Mouse (Mus musculus): ENCODE measurements around the gene Retreg3.

The Retreg3 gene

DNA sequence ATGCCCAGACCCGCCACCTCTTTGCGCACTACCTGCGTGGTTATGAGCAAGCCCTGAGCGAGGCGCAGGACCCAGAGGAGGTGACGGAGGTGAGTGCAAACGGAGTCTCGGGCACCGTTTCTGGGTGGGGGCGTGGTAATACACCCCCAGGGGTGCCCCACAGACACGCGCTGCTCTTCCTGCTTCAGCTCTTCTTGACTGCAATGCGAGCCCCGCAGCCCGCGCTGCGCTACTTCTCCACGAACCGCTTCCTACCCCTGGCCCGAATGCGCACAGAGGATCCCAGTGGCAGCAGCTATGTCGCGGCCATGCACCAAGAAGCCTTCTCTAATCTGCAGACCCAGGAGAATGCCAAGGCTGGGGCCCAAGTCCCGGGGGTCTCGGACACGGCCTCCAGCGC is 39.9 kb downstream of the Retreg3 start:
- no peak for DNase-seq (ENCODE audit: low spot score)

DNA sequence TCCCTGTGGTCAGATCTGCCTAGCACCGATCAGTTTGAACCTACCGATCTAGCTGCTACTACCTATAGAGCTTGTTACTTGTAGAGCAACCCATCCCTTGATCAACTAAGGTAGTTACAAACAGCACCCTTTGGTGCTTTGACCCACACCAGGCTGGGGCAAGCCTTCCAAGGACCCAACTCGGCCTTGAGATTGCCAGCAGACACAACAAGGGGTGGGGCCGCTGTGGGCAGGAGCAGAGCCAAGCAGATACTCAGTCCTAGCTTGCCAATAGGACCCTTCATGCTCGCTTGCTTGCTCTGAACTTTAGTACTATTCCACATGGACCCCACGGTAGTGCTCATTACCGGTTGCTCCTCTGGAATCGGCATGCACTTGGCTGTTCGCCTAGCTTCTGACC is 41.6 kb downstream of the Retreg3 start, which contains the start of gene Hsd17b1:
Hsd17b1 (plus strand) TSS at position 291 of the 400 bp plus-strand sequence.
- no peak for DNase-seq (ENCODE audit: low spot score)

DNA sequence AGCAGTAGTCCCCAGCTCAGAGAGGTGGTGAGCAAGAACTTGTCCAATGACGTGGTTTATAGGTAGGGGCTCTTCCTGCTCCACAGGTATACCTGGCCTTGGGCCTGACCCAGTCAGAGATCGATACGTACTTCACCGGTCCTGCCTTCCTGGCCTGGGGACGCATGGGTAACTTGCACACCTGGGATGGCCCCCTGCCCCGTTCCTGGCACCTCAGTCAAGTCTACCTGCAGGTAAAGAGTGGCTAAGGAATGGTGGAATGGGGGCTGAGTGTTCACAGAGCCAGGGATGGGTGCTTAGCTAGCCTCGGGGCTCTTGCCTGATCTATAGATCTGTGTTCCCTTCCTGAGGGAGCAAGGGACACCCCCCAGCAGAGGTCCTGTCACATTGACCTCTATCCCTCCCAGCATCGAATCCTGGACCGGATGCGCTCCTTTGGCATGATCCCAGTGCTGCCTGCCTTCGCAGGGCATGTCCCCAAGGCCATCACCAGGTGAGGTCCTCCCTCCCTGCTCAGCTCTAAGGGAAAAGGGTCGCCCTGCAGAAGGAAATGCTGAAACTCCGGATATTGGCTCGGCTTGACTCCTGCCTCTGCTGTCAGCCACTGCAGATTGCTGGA is 47.8 kb downstream of the Retreg3 start:
- no peak for DNase-seq (ENCODE audit: low spot score)

DNA sequence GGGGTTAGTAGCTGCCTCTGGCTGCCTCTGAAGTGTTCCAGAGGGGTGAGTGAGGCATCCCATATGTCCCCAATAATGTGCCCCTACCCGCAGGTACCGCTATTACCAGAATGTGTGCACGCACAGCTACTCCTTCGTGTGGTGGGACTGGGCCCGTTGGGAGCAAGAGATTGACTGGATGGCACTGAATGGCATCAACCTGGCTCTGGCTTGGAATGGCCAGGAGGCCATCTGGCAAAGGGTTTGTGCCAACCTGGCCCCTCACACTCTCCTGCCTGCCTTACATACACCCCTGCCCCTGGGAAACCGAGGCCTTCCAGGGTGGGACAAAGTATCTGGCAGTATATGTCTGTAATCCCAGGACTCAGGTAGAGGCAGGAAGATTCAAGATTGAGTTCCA is 48.7 kb downstream of the Retreg3 start:
- no peak for DNase-seq (ENCODE audit: low spot score)

DNA sequence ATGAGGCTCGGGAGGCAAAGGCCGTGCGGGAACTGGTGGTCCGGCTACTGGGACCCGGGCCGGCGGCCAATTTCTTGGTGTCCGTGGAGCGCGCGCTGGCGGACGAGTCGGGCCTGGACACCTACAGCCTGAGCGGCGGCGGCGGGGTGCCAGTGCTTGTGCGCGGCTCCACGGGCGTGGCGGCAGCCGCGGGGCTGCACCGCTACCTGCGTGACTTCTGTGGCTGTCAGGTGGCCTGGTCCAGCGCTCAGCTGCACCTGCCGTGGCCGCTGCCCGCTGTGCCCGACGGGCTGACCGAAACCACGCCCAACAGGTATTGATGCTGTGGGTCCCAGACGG is 49.5 kb downstream of the Retreg3 start:
- no peak for DNase-seq (ENCODE audit: low spot score)

DNA sequence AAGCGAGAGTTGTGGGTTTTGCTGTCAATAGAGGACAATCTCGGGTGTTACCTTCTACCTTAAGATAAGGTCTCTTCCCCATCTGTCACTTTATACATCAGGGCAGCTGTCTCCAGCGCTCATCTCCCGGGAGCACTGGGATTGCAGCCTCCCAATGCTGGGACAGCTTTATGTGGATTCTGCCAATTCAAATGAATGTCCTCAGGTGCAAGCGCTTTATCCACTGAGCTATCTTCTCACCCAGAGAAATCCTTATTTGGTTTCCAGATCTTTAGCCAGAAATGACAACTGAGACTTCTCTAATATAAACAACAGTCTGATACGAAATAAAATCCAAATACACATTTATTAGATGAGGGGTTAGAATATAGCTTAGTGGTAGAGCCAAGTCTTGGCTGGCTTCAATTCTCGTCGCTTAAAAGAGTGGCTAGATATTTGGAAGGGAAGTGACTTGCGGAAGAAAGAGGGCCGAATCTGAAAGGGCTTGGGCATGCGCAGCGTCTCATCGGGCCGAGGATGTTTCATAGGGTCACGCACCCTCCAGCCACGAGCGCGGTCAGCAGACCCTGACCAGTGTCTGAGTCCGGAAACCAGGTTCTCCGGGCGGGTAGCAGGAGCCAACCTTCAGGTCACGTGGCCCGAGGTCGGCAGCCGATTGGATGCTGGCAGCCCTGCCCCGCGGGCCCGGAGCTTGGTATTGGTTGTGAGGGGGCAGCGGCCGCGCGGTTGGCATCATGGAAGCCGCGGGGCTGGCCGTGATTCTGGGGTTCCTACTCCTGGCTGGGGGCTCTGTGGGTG is 50.1 kb downstream of the Retreg3 start, which contains the start of gene Naglu:
Naglu (plus strand) TSS at position 622 of the 798 bp plus-strand sequence.
- DNase-seq (ENCODE audit: low spot score), result peak; percentile 97

DNA sequence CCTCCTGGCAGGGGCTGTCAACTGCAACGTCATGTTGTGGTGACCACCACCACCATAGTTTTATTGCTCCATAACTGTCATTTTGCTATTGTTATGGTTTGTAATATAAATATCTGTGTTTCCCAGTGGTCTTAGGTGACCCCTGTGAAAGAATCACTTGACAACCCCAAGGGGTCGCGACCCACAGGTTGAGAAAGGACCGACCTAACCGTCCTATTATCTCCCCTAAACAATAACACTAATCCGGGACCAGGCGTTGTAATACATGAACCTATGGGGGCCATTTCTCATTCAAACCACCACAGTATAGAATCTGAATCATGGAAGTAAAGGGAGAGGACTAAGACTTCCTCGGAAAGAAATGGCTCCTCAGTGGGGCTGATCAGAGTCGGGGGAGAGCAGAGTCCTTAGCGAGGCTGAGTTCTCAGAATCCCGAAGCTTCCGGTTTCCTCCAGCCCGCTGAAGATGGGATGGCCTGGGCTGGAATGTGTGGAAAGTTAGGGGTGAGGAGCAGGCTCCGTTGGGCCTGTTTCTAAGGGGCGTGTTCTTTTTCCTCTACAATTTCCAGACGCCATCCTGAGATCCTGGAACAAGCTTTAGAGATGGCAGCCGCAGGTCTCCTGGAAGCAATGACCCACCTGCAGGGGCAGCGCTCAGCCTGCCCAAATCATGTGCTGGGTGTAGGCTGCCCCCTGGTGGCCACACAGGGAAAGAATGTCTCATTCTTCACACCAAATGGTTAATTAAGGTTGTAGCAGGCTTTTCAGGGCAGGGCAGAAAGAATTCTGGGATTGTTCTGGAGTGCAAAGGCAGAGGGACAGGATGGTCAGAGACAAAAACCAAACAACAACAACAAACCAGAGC is 52.9 kb downstream of the Retreg3 start:
- DNase-seq (ENCODE audit: low spot score), result peak; percentile 90

DNA sequence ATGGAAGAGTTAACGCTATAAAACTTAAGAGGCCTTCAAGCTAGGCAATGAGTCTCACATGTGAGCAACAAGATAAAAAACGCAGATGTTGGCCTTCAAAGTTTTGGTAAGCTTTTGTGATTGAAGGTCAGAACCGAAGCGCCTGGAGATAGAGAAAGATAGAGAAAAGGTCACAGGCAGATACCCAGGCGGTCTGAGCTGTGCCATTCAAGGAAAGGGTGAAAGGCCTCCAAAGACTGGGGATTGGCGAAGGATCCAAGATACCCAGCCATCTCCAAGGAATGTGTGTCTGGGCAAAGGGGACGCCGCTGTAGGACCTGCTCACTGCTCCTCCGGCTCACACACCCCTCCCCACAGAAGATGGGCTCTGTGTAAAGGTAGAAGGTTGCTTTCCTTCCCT is 54.7 kb downstream of the Retreg3 start:
- no peak for DNase-seq (ENCODE audit: low spot score)

DNA sequence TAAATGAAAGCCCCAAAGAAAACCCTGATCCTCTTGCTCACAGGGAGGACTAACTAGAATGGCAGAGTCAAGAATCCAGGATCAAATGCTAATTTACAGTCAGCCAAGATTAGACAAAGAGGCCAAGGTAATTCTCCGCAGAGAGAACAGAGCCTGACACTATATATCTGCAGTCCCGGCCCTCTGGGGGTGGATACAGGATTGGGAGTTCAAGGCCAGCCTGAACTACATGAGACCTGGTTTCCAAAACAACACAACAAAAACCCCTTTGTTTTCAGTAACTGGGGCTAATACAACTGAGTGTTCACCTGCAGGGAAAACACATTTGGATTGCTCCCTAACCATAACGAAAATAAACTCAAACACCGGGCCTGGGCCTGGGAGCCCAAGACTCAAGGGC is 55.2 kb downstream of the Retreg3 start:
- DNase-seq (ENCODE audit: low spot score), result no peak

DNA sequence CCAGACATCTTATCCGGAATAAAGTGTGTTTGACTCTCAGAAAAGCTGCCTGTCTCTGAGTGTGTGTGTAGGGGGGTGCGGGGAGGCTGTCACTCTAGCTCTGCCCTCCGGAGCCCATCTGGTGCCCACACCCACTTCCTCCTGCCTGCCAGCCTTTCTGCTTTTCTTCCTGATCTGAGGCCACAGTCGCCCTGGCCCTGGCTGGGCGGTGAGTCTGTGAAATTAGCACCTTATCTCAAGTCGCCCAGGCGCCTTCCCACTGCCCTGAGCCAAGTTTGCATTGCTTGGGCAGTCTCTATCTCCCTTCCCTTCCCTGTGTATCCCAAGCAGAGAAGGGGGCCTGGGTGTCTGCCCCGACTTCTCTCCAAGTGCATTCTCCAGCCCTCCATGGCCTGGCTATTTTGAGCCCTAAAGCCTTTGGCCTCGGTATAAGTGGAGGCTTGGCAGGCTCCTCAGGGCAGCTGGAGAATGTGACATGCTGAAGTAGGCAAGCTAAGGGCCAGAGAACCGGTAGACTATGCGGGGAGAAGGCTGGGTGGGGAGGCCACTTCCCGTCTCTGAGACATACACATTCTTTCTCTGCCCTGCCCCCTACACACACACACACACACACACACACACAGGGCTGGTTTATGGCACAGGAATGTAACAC is 55.9 kb downstream of the Retreg3 start:
- peak; percentile 45 for DNase-seq (ENCODE audit: low spot score)

DNA sequence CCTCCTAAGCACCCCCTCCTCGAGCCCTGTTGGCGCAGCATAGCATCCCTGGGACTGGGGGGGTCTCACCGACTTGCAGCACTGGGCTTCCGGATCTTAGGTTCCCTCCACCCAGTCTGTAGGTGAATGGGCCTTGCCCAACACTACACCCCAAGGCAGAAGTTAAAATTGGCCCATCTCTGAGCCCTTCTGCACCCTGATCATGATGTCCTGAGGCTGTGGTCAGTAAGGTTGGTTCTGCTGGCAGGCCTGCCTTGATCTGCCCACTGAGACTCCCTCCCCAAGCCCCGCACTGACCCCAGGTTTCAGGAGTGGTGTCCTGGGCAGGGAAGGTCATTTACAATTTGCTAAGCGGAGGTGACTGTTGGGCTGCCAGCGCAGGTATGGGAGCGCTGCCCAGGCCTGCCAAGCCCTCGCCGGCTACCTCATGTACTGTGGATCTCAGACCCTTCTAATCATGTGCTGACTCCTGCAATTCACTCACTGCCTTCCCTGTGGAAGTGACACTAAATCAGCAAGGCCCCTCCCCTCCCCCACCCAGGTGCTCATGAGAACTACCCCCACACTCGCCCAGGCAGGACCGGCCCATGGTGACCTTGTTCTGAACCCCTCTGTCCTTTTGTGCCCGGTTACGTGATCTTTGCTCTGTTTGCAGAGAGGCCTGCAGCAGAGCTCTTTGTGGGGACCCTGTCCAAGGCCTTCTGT is 56.6 kb downstream of the Retreg3 start:
- DNase-seq (ENCODE audit: low spot score), result no peak

DNA sequence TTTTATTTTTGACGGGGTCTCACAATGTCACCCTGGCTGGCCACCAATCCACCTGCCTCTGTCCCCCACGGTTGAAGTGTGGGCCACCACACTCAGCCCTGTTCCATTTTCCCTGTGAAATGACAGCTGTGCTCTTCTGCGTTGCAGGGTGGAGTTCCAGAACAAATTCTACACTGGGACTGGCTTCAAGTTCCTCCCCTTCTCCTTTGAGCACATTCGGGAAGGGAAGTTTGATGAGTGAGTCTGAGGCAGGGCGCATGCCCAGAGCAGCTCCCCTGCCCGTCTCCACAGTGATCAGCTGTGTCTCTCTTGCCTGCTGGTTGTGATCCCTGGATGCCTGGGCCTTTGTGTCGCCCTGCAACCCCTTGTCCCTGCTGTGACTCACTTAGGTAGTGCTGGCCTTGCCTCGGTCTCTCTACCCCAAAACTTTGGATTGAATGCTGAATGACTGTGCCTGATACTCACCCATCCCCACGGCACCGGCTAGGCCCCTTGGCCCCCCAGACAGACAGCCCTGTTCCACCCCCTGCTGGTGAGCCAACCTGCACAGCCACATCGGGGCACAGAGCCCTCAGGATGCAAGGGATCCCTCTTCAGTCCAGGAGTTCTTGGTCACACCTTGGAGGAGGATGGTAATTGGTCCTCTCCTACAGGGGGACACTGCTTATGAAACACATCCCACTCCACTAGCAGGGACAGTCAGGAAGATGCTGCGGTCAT is 57.4 kb downstream of the Retreg3 start:
- DNase-seq (ENCODE audit: low spot score), result no peak

DNA sequence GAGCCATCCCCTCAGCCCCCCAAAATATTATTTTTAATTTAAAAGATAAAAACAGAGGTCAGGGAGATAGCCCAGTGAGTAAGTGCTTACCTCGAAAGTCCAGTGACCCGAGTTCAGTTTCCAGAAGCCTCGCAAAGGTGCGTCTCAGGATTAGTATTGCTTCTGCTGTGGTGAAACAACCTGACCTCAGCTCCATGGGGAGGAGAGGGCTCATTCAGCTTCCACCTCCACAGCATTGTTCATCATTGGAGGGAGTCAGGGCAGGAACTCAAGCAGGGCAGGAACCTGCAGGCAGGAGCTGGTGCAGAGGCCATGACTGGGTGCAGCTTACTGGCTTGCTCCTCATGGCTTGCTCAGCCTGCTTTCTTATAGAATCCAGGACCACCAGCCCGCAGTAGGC is 58.6 kb downstream of the Retreg3 start:
- DNase-seq (ENCODE audit: low spot score), result no peak

DNA sequence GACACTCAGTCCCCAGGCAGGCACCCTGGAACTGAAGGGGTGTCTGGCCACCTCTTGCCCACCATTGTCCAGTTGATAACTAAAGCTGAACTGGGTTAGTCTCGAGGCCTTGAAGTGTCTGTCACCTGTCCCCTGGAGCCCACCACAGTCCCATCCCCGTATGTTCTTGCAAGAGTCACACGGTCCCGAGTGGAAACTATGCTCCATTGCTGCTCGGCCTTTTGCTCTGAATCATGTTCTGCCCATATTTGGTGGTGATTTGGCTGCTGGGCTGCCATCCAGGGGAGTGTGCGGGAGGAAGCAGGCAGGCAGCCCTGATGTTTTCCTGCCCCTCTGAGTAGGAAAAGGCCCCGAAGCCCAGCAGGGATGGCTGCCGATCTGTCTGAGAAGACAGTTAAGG is 59.6 kb downstream of the Retreg3 start:
- DNase-seq (ENCODE audit: low spot score), result no peak

DNA sequence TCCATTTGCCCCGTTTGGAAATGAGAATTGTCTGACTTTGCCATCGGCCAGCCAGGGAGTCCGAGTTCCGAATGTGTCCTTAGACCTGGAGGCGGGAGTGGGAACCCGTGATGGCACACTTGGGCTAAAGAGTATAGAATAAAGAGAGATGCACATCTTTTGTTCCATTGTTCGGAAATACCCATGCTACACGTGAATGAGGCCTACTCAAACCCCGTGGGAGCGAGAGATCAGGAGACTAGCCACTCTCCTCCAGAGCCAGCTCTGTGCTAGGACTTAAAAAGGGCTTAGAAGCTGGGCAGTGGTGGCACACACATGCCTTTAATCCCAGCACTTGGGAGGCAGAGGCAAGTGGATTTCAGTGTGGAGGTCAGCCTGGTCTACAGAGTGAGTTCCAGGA is 60.2 kb downstream of the Retreg3 start:
- no peak for DNase-seq (ENCODE audit: low spot score)

DNA sequence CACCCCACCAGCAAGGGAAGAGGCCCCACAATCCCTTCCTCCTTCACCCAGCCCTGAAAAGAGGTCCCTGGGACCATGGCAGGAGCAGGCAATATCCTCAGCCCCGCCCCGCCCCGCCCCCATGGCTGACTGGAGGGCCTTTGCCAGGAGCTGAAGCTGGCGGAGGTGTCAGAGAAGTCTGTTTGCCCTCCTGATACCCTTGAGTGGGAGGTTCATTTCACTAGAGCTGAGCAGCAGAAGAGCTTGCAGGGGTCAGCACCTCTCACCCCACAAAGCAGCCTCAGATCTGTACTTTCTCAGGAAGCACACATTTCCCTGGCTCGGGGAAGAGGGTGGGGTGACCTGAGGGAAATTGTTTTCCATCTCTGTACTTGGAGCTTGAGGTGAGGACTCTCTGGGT is 61.0 kb downstream of the Retreg3 start:
- no peak for DNase-seq (ENCODE audit: low spot score)

DNA sequence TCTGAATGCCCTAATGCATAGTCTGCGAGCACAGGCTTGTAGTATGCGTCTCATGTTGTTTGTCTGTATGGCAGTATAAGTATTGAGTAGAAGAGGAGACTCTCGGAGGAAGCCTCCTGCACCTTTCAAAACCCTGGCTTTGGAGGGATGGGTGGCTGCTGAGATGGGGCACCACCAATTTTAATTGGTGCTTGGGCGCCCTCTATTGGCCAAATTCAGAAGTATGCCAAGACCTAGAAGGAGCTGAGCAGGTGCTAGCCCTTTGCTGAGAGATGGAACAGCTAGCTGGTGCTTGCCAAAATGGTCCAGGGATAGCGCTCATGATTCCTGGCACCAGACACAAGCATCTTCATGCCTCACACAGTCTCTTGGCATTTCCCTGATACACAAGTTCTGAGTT is 61.8 kb downstream of the Retreg3 start:
- peak; percentile 79 for DNase-seq (ENCODE audit: low spot score)

DNA sequence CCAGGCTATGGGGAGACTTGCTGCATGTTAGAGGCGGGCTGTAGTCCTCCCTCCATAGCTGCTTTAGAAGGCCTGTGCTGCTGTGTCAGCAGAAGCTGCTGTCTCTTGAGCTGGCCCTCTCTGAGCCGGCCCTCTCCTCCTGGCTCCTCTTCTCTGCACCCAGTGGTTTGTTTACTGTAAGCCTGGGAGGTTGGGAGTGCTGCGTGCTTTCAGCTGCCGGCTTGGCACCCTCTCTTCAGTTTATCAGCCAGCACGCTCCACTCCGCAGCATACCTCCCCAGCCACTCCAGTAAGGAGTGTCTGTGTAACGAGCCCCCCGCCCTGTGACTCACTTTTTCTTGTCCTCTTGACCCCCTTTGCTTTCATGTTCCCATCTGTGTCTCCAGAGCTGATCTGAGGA is 62.8 kb downstream of the Retreg3 start:
- DNase-seq (ENCODE audit: low spot score), result no peak

DNA sequence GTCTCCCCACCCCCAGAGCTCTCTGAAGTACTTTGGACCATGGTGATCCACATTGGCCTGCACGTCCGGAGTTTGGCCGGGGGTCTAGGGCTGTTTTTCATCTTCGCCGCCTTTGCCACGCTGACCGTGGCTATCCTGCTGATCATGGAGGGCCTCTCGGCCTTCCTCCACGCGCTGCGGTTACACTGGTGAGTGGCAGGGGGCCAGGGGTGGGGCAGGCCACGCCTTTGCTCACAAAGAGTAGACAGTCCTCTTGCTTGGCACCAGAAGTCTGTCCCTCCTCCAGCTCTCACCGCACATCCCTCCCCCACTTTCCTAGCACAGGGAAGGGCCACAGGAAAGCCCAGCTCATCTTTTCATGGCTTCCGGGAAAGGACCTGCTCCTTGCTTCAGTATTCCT is 64.3 kb downstream of the Retreg3 start:
- DNase-seq (ENCODE audit: low spot score), result no peak

DNA sequence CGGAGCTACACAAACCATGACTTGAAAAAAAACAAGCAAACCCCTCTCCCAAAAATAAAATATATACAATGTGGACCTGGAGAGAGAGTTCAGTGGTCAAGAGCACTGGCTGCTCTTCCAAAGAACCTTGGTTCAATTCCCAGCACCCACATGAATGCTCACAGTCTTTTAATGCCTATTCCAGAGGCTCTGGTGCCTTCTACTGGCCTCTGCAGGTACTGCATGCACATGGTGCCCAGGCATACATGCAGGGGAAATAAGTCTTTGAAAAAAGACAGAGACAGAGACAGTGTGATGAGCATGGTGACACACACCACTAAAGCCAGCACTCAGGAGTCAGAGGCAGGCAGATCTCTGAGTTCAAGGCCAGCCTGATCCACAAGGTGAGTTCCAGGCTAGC is 65.7 kb downstream of the Retreg3 start:
- no peak for DNase-seq (ENCODE audit: low spot score)
